Mouse (Mus musculus) olfactory bulb, adult 2 months (tissue): ENCODE measurements around the gene Rufy3. TPM values are rescaled to one million over a fixed set of nuclear protein-coding genes. Genes with fewer than 3 reads are reported as not detected.

ENCODE experiments used
- H3K27ac ChIP-seq: fragments of 200-500 bp; 2 replicates; pipeline ENCODE4 v1.5.1; 2012; ENCODE audit warnings: low read depth, low read length; ENCODE audit not compliant: insufficient read depth
- H3K4me1 ChIP-seq: fragments of 200-500 bp; 2 replicates; pipeline ENCODE4 v1.6.1; 2012; ENCODE audit warnings: low read length; ENCODE audit not compliant: control insufficient read depth, insufficient read depth
- H3K4me3 ChIP-seq: fragments of 200-500 bp; 2 replicates; pipeline ENCODE4 v1.5.1; 2012; ENCODE audit warnings: mild to moderate bottlenecking, low read depth, low read length, moderate library complexity; ENCODE audit not compliant: insufficient read depth
- CTCF ChIP-seq: fragments of 200-500 bp; IDR thresholded peaks from 2 replicates; pipeline ENCODE4 v1.5.1; 2012; ENCODE audit warnings: low read depth, mild to moderate bottlenecking, low read length, moderate library complexity; ENCODE audit not compliant: insufficient read depth
- POLR2A ChIP-seq: fragments of 200-500 bp; IDR thresholded peaks from 2 replicates; pipeline ENCODE4 v1.6.1; 2012; ENCODE audit warnings: mild to moderate bottlenecking, low read depth, low read length, moderate library complexity; ENCODE audit not compliant: insufficient read depth
- WGBS: fragments of 180-500 bp; shearing (Covaris S2); methylation state at CpG from one replicate; pipeline ENCODE4 v1.1.7; 2018; 5-methylcytosine and 5-hydroxymethylcytosine counted together
- polyA plus RNA-seq: library from polyadenylated mRNA; stranded (reverse); fragments of >200 nt; gene quantifications from 2 replicates; pipeline ENCODE4 v1.2.4, GENCODE M21; 2012; ENCODE audit warnings: low replicate concordance; ENCODE audit not compliant: missing spikeins, insufficient read depth, insufficient read length

The Rufy3 gene
- polyA plus RNA-seq, 1 experiment = 110 TPM

GRCm38 (mm10) chr5:88674703-88675442 is 110.0 kb downstream of the Rufy3 start:
- Histone ChIP-seq H3K4me3 (peak overlapping the region; percentile 87), H3K4me1 (peaks cover 6% of the 10 kb centered on the region), H3K27ac (0 out of 2 replicates have a peak overlapping the region, but pooled peaks have one; percentile 34)
- 1% methylated on average over 47 of the region's 47 CpGs for WGBS
- TF ChIP-seq POLR2A = no peak
- no peak for TF ChIP-seq CTCF

GRCm38 (mm10) chr5:88675443-88676387 is 110.9 kb downstream of the Rufy3 start, which contains the start of gene Grsf1:
Gene Grsf1, minus strand, starts transcription at chr5:88676171.
- Histone ChIP-seq H3K4me3 (peak within 1 kb of the TSS; percentile 87), H3K27ac (peak within 1 kb of the TSS; percentile 78), H3K4me1 (peaks cover 6% of the 10 kb centered on the region)
- peak; percentile 72 for TF ChIP-seq POLR2A
- TF ChIP-seq CTCF = no peak
- WGBS = under 1% methylated on average over 124 of the region's 127 CpGs

- Histone ChIP-seq H3K27ac (no peak overlapping the region), H3K4me1 (no peaks in the 10 kb centered on the region), H3K4me3 (no peak overlapping the region)
- 64% methylated on average over 7 of the region's 7 CpGs for WGBS
- TF ChIP-seq POLR2A = no peak
- TF ChIP-seq CTCF = no peak
These were observed 114.1 kb downstream of the Rufy3 start for GRCm38 (mm10) chr5:88678929-88679328.

- no peaks in the 10 kb centered on the region for H3K4me1 ChIP-seq
- no peak overlapping the region for H3K4me3 ChIP-seq
- 15% methylated on average over 6 of the region's 6 CpGs for WGBS
- TF ChIP-seq CTCF (no peak), POLR2A (no peak)
- no peak overlapping the region for H3K27ac ChIP-seq
These were observed 114.5 kb downstream of the Rufy3 start for GRCm38 (mm10) chr5:88679341-88679740.

- H3K4me3 ChIP-seq = no peak overlapping the region
- no peak overlapping the region for H3K27ac ChIP-seq
- no peak for TF ChIP-seq POLR2A
- TF ChIP-seq CTCF = no peak
- H3K4me1 ChIP-seq = no peaks in the 10 kb centered on the region
- WGBS = 91% methylated on average over 6 of the region's 6 CpGs
These were observed 115.7 kb downstream of the Rufy3 start for GRCm38 (mm10) chr5:88680567-88680966.

GRCm38 (mm10) chr5:88683706-88684105 is 118.9 kb downstream of the Rufy3 start:
- H3K27ac ChIP-seq = no peak overlapping the region
- H3K4me1 ChIP-seq = no peaks in the 10 kb centered on the region
- TF ChIP-seq CTCF = no peak
- no peak for TF ChIP-seq POLR2A
- H3K4me3 ChIP-seq = no peak overlapping the region
- 91% methylated on average over 9 of the region's 9 CpGs for WGBS

- TF ChIP-seq POLR2A (no peak), CTCF (no peak)
These were observed 119.4 kb downstream of the Rufy3 start for GRCm38 (mm10) chr5:88684226-88684625.

GRCm38 (mm10) chr5:88685306-88685705 is 120.5 kb downstream of the Rufy3 start:
- H3K4me3 ChIP-seq = no peak overlapping the region
- H3K4me1 ChIP-seq = no peaks in the 10 kb centered on the region
- no peak for TF ChIP-seq CTCF
- TF ChIP-seq POLR2A = no peak
- WGBS = 25% methylated on average over 6 of the region's 6 CpGs
- no peak overlapping the region for H3K27ac ChIP-seq

More at GRCm38 (mm10) chr5:88684226-88684625, 119.4 kb downstream of the Rufy3 start:
- Histone ChIP-seq H3K27ac (no peak overlapping the region), H3K4me3 (no peak overlapping the region), H3K4me1 (no peaks in the 10 kb centered on the region)
- WGBS = 51% methylated on average over 3 of the region's 3 CpGs
